Mouse (Mus musculus): ENCODE measurements around the gene Otop3. TPM values are rescaled to one million over a fixed set of nuclear protein-coding genes. Genes with fewer than 3 reads are reported as not detected.

Gene Otop3
- polyA plus RNA-seq, 1 experiment from 2014 or later = 0.21 TPM

DNA sequence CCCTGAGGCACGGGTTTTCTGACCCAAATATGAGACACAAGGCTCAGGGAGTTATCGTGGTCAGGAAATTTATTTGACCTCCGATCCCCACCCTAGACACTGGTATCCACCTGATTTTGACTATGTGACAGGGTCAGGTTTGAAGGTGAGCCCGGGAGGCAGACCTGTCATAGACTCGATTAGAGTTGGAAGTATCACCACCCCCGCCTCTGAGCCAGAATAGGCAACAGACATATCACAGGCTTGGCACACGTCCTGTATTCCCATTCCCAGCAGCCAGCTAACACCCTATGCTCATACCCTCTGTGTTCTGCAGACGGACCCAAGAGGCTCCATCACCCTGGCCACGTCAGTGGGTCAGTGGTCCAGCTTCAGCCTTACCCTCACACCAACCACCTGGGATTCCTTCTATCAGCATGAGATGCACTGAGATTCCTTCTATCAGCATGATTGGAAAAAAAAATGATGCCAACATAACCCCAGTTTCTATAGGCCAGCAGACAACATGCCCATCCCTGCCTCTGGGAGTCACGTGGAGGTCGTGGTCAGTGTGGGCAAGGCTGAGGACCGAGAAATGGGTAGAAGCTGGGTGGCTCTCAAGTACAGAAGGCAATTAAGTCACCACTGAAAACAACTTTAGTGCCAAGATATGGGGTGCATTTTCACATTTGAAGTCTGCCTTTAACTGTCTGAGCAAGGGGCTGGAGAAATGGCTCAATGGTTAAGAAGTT, 40.3 kb downstream of the Otop3 start:
- H3K9me3 ChIP-seq (ENCODE audit: control insufficient read depth, low read length) = no peaks in the 10 kb centered on the region
- DNase-seq (ENCODE audit: low spot score) (no peak), ATAC-seq (ENCODE audit: low read depth) (0 out of 2 replicates have a peak, but pooled peaks have one; percentile 7)
- H3K9ac ChIP-seq (ENCODE audit: low read depth, low read length) = peak overlapping the region; percentile 59
- no peaks in the 10 kb centered on the region for H3K36me3 ChIP-seq (ENCODE audit: control insufficient read depth, insufficient read depth, low read length)
- peaks cover 36% of the 10 kb centered on the region for H3K27me3 ChIP-seq (replicated peaks; ENCODE audit: control insufficient read depth, insufficient read depth, low read length)
- WGBS = 60% methylated on average over 12 of the region's 12 CpGs
- H3K27ac ChIP-seq (replicated peaks; ENCODE audit: low read depth, low read length) = no peak overlapping the region
- peak overlapping the region; percentile 37 for H3K4me3 ChIP-seq (ENCODE audit: low read depth, low read length)
- peak overlapping the region; percentile 72 for H3K4me2 ChIP-seq (ENCODE audit: low read depth, low read length)
- H3K4me1 ChIP-seq (ENCODE audit: control insufficient read depth, insufficient read depth, low read length) = peaks cover 6% of the 10 kb centered on the region; the same call in 1 of the 2 replicates

DNA sequence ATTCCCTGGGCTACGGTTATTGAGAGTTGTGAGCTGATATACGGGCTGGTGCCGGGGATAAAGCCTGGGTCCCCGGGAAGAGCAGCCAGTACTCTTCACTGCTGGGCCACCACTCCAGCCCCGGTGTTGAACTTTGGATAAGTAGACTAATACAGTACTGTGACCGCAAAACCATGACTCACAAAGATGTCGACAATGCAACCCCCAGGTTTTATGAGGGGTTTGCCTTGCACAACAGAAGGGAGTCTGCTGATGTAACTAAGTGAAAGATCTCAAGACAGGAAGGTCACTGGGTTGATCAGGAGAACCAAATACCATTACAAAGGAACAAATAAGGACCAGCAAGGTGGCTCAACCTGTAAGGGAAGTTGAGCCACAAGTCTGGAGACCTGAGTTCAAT, 42.2 kb downstream of the Otop3 start:
- Histone ChIP-seq H3K9ac (ENCODE audit: low read depth, low read length) (no peak overlapping the region), H3K4me3 (ENCODE audit: low read depth, low read length) (no peak overlapping the region), H3K4me2 (ENCODE audit: low read depth, low read length) (no peak overlapping the region), H3K27ac (replicated peaks; ENCODE audit: low read depth, low read length) (no peak overlapping the region), H3K36me3 (ENCODE audit: control insufficient read depth, insufficient read depth, low read length) (no peaks in the 10 kb centered on the region), H3K9me3 (ENCODE audit: control insufficient read depth, low read length) (no peaks in the 10 kb centered on the region), H3K27me3 (replicated peaks; ENCODE audit: control insufficient read depth, insufficient read depth, low read length) (peaks cover 33% of the 10 kb centered on the region), H3K4me1 (ENCODE audit: control insufficient read depth, insufficient read depth, low read length) (peaks cover 9% of the 10 kb centered on the region; the same call in 1 of the 2 replicates)
- DNase-seq (ENCODE audit: low spot score) (no peak), ATAC-seq (ENCODE audit: low read depth) (no peak)
- WGBS = 73% methylated on average over 7 of the region's 7 CpGs

DNA sequence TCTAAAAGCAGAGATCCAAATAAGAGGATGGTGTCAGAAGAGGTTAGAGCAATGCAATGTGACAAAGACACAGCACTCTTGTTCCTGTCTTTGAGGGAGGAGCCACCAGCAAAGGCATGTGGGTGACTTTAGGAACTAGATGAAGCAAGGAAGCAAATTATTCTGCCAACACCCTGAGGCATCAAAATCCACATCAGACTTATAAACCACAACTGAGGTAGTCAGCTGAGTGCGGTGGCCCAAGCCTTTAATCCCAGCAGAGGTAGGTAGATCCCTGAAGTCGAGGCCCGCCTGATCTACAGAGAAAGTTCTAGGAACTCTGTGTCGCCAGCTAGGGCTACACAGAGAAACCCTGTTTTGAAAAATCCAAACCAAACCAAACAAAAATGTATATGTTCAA, 42.7 kb downstream of the Otop3 start:
- no peak overlapping the region for H3K4me3 ChIP-seq (ENCODE audit: low read depth, low read length)
- ATAC-seq (ENCODE audit: low read depth) (no peak), DNase-seq (ENCODE audit: low spot score) (no peak)
- H3K27me3 ChIP-seq (replicated peaks; ENCODE audit: control insufficient read depth, insufficient read depth, low read length) = peaks cover 33% of the 10 kb centered on the region
- H3K9ac ChIP-seq (ENCODE audit: low read depth, low read length) = no peak overlapping the region
- H3K36me3 ChIP-seq (ENCODE audit: control insufficient read depth, insufficient read depth, low read length) = no peaks in the 10 kb centered on the region
- H3K4me2 ChIP-seq (ENCODE audit: low read depth, low read length) = no peak overlapping the region
- peaks cover 9% of the 10 kb centered on the region; the same call in 1 of the 2 replicates for H3K4me1 ChIP-seq (ENCODE audit: control insufficient read depth, insufficient read depth, low read length)
- 91% methylated on average over 4 of the region's 4 CpGs for WGBS
- H3K9me3 ChIP-seq (ENCODE audit: control insufficient read depth, low read length) = no peaks in the 10 kb centered on the region
- no peak overlapping the region for H3K27ac ChIP-seq (replicated peaks; ENCODE audit: low read depth, low read length)

DNA sequence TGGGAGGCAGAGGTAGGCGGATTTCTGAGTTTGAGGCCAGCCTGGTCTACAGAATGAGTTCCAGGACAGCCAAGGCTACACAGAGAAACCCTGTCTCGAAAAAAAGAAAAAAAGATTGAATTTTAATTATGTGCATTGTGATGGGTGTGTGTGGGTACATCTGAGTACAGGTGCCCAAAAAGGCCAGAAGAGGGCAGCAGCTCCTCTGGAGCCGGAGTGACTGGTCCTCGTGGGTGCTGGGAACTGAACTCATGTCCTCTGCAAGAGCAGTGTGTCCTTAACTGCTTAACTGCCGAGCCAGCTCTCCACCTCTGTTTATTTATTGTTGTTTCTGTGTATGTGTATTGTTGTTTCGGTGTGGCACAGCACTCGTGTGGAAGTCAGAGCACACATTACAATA, 43.3 kb downstream of the Otop3 start:
- peaks cover 12% of the 10 kb centered on the region for H3K4me1 ChIP-seq (ENCODE audit: control insufficient read depth, insufficient read depth, low read length)
- no peaks in the 10 kb centered on the region for H3K36me3 ChIP-seq (ENCODE audit: control insufficient read depth, insufficient read depth, low read length)
- no peak overlapping the region for H3K27ac ChIP-seq (replicated peaks; ENCODE audit: low read depth, low read length)
- WGBS = 77% methylated on average over 7 of the region's 7 CpGs
- DNase-seq (ENCODE audit: low spot score) (no peak), ATAC-seq (ENCODE audit: low read depth) (no peak)
- H3K9ac ChIP-seq (ENCODE audit: low read depth, low read length) = no peak overlapping the region
- no peak overlapping the region for H3K4me2 ChIP-seq (ENCODE audit: low read depth, low read length)
- H3K9me3 ChIP-seq (ENCODE audit: control insufficient read depth, low read length) = no peaks in the 10 kb centered on the region
- no peak overlapping the region for H3K4me3 ChIP-seq (ENCODE audit: low read depth, low read length)
- H3K27me3 ChIP-seq (replicated peaks; ENCODE audit: control insufficient read depth, insufficient read depth, low read length) = peaks cover 32% of the 10 kb centered on the region

DNA sequence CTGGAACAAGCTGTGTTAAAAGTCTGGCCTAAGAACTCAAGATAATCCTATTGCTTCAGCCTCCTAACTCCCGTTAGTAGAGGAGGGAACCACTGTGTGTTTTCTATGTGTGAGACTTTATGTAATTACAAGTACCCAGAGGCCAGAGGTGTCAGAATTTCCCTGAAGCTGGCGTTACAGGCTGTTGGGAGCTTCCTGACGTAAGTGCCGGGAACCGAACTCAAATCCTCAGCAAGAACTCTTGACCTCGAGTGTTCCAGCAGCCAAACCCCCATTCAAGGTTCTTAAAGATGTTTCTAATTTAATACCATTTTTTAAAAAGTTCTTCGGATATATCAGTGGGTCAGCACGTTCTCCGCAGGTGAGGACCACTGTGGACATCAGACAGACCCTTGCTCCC, 46.7 kb downstream of the Otop3 start:
- Histone ChIP-seq H3K27me3 (replicated peaks; ENCODE audit: control insufficient read depth, insufficient read depth, low read length) (no peaks in the 10 kb centered on the region), H3K9me3 (ENCODE audit: control insufficient read depth, low read length) (no peaks in the 10 kb centered on the region), H3K4me1 (ENCODE audit: control insufficient read depth, insufficient read depth, low read length) (peaks cover 29% of the 10 kb centered on the region), H3K27ac (replicated peaks; ENCODE audit: low read depth, low read length) (peak overlapping the region; percentile 86), H3K9ac (ENCODE audit: low read depth, low read length) (no peak overlapping the region; the same call in 1 of the 2 replicates), H3K4me3 (ENCODE audit: low read depth, low read length) (peak overlapping the region; percentile 82), H3K36me3 (ENCODE audit: control insufficient read depth, insufficient read depth, low read length) (no peaks in the 10 kb centered on the region), H3K4me2 (ENCODE audit: low read depth, low read length) (peak overlapping the region; percentile 70)
- DNase-seq (ENCODE audit: low spot score) (no peak), ATAC-seq (ENCODE audit: low read depth) (no peak)
- 5% methylated on average over 9 of the region's 9 CpGs for WGBS

DNA sequence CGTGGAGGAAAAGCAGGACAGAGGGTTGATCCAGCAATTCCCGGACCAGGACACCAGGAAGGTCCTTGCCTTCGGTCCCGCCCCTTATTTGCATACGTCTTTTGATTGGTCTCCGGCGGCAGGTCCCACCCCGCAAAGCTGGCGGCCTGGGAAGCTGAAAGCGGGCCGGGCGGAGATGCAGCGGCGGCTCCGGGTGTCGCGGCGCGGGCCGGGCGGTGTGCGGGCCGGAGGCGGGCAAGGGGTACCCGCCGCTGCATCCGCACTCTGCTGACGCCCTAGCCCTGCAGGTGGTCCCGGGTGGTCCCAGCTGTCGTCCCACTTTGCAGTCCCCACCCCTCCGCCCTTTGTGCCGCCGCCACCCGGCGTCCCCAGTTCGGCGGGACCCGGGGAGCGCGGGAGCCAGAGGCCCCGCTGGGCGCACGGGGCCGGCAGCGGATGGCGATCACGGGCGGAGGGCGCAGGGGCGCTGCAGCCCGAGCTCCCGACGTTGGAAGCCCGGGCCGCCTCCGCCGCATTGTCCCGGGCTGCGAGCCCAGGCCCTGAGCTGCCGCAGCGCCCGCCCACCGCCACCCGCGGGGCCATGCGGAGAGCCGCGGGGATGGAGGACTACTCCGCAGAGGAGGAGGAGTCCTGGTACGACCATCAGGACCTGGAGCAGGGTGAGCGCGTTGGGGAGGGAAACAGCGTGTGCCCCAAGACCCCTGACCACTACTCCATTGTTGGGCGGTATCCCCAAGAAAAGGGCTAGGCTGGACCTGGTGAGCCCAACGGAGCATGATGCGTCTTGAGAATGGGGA, 47.4 kb downstream of the Otop3 start, which contains the start of gene Cdr2l:
Gene Cdr2l, plus strand, starts transcription at position 174 of the 797 bp plus-strand sequence.
- Histone ChIP-seq H3K4me3 (ENCODE audit: low read depth, low read length) (peak within 1 kb of the TSS; percentile 82), H3K36me3 (ENCODE audit: control insufficient read depth, insufficient read depth, low read length) (no peaks in the 10 kb centered on the region), H3K4me2 (ENCODE audit: low read depth, low read length) (peak within 1 kb of the TSS; percentile 70), H3K4me1 (ENCODE audit: control insufficient read depth, insufficient read depth, low read length) (peaks cover 29% of the 10 kb centered on the region), H3K27me3 (replicated peaks; ENCODE audit: control insufficient read depth, insufficient read depth, low read length) (no peaks in the 10 kb centered on the region), H3K9ac (ENCODE audit: low read depth, low read length) (peak within 1 kb of the TSS; percentile 89), H3K27ac (replicated peaks; ENCODE audit: low read depth, low read length) (peak within 1 kb of the TSS; percentile 86), H3K9me3 (ENCODE audit: control insufficient read depth, low read length) (no peaks in the 10 kb centered on the region)
- ATAC-seq (ENCODE audit: low read depth) = peak; percentile 91
- DNase-seq (ENCODE audit: low spot score) = peak; percentile 97
- whole genome bisulfite sequencing = under 1% methylated on average over 30 of the region's 76 CpGs

DNA sequence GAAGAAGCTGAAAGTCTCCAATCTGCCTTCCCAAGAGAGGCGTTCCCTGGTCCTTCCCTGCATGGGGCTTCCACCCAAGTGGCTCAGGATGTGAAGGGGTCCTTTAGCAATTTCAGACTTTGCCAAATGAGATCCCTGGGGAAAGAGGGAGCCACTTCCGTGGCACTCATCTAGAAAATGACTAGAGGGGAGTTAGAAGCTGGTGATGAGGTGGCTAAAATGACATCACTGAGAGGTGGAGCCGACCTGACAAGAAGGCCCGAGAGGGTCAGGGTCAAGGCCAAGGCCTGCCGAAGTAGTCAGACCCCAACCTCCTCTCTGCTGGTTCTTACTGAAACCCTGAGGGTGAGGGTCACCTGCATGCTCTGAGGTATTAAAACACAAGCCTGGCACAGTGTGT, 48.4 kb downstream of the Otop3 start:
- H3K4me1 ChIP-seq (ENCODE audit: control insufficient read depth, insufficient read depth, low read length) = peaks cover 29% of the 10 kb centered on the region
- no peak for DNase-seq (ENCODE audit: low spot score)
- H3K27me3 ChIP-seq (replicated peaks; ENCODE audit: control insufficient read depth, insufficient read depth, low read length) = no peaks in the 10 kb centered on the region
- no peaks in the 10 kb centered on the region for H3K9me3 ChIP-seq (ENCODE audit: control insufficient read depth, low read length)
- H3K9ac ChIP-seq (ENCODE audit: low read depth, low read length) = peak overlapping the region; percentile 89
- peak overlapping the region; percentile 70 for H3K4me2 ChIP-seq (ENCODE audit: low read depth, low read length)
- ATAC-seq (ENCODE audit: low read depth) = no peak
- no peak overlapping the region for H3K27ac ChIP-seq (replicated peaks; ENCODE audit: low read depth, low read length)
- WGBS = 13% methylated on average over 5 of the region's 5 CpGs
- H3K36me3 ChIP-seq (ENCODE audit: control insufficient read depth, insufficient read depth, low read length) = no peaks in the 10 kb centered on the region
- H3K4me3 ChIP-seq (ENCODE audit: low read depth, low read length) = peak overlapping the region; percentile 82

DNA sequence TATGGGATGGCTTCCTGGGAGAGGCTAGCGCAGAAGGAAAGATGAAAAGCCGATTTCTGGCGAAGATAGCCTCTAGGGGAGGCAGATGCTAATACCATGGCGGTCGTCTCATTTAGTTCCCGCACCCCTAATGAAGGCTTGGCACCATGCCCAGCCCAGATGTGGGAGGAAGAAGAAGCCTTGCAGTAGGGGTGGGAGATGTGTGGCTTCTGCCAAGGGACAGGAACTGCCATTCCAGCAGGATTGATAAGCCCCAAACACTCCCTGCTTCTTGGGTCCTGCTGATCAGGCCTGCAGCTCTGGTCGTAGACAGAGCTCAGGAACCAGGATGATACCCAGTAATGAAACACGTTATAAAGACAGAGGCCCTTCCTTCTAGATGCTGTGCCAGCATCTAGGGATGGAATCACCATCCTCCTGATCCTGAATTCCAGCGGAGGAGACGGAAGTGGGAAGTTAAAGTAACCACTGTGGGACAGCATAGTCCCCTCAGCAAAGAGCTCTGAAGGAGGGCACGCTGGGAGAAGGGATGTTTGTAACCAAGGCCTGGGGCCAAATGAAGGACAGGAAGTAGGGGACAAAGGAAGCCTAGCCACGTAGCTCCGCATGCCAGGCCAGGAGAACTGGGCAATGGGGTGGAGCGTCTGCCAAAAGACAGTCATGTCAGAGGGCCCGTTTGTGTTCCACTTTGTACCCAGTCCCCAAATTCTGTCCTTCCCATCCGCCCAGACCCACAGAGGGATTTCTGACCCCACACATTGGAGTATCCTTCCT, 49.4 kb downstream of the Otop3 start:
- Histone ChIP-seq H3K9ac (ENCODE audit: low read depth, low read length) (no peak overlapping the region), H3K27ac (replicated peaks; ENCODE audit: low read depth, low read length) (peak overlapping the region; percentile 44; the same call in 1 of the 2 replicates), H3K4me3 (ENCODE audit: low read depth, low read length) (peak overlapping the region; percentile 4)

More for the DNA sequence above, 49.4 kb downstream of the Otop3 start:
- H3K4me1 ChIP-seq (ENCODE audit: control insufficient read depth, insufficient read depth, low read length) = peaks cover 29% of the 10 kb centered on the region
- peak overlapping the region; percentile 70 for H3K4me2 ChIP-seq (ENCODE audit: low read depth, low read length)
- H3K27me3 ChIP-seq (replicated peaks; ENCODE audit: control insufficient read depth, insufficient read depth, low read length) = no peaks in the 10 kb centered on the region
- ATAC-seq (ENCODE audit: low read depth) (no peak), DNase-seq (ENCODE audit: low spot score) (peak; percentile 82)
- WGBS = 27% methylated on average over 16 of the region's 16 CpGs
- H3K9me3 ChIP-seq (ENCODE audit: control insufficient read depth, low read length) = no peaks in the 10 kb centered on the region
- no peaks in the 10 kb centered on the region for H3K36me3 ChIP-seq (ENCODE audit: control insufficient read depth, insufficient read depth, low read length)
